Mouse (Mus musculus) cerebellum, adult 2 months (tissue): ENCODE data around the gene Acsm1. TPM values are rescaled to one million over a fixed set of nuclear protein-coding genes. Genes with fewer than 3 reads are reported as not detected.

ENCODE experiments used
- DNase-seq, 2 experiments: peaks; one replicate each; pipeline ENCODE4 v3.0.0; 2021
- H3K27ac ChIP-seq: fragments of 200-500 bp; 2 replicates; pipeline ENCODE4 v1.5.1; 2012; ENCODE audit warnings: low read length, control low read depth, inconsistent platforms; ENCODE audit not compliant: insufficient read depth
- H3K27me3 ChIP-seq: fragments of 200-500 bp; 2 replicates; pipeline ENCODE4 v1.6.1; 2012; ENCODE audit warnings: inconsistent platforms, mild to moderate bottlenecking, low read length, moderate library complexity; ENCODE audit not compliant: control insufficient read depth, insufficient read depth
- H3K4me1 ChIP-seq: fragments of 200-500 bp; 2 replicates; pipeline ENCODE4 v1.6.1; 2011; ENCODE audit warnings: low read length; ENCODE audit not compliant: control insufficient read depth, insufficient read depth
- H3K4me3 ChIP-seq: fragments of 200-500 bp; replicated peaks from 2 replicates; pipeline ENCODE3; 2011; ENCODE audit warnings: mild to moderate bottlenecking, low read depth, low read length, control low read depth; ENCODE audit not compliant: insufficient read depth
- CTCF ChIP-seq: fragments of 200-500 bp; IDR thresholded peaks from 2 replicates; pipeline ENCODE4 v1.5.1; 2011; ENCODE audit warnings: low read depth, mild to moderate bottlenecking, control low read depth, low read length, moderate library complexity, borderline replicate concordance; ENCODE audit not compliant: insufficient read depth
- POLR2A ChIP-seq: fragments of 200-500 bp; IDR thresholded peaks from 2 replicates; pipeline ENCODE4 v1.6.1; 2011; ENCODE audit warnings: low read length, control low read depth, borderline replicate concordance; ENCODE audit not compliant: insufficient read depth
- whole genome bisulfite sequencing: fragments of 180-500 bp; shearing (Covaris S2); methylation state at CpG from one replicate; pipeline ENCODE4 v1.1.7; 2018; 5-methylcytosine and 5-hydroxymethylcytosine counted together
- polyA plus RNA-seq: library from polyadenylated mRNA; depleted of rRNA; stranded (reverse); fragments of >200 nt; gene quantifications from 2 replicates; pipeline ENCODE4 v1.2.3, GENCODE M21; 2012

Gene Acsm1
- polyA plus RNA-seq, 1 experiment: not detected

GRCm38 (mm10) chr7:119618209-119618935 is 11.5 kb downstream of the Acsm1 start:
- no peak overlapping the region for H3K27ac ChIP-seq
- WGBS: 51% methylated on average over 4 of the region's 4 CpGs
- H3K27me3 ChIP-seq: no peaks in the 10 kb centered on the region
- TF ChIP-seq POLR2A: no peak
- no peak for TF ChIP-seq CTCF
- no peaks in the 10 kb centered on the region for H3K4me1 ChIP-seq
- no peak overlapping the region for H3K4me3 ChIP-seq
- DNase-seq: no peak

- Histone ChIP-seq H3K27ac (no peak overlapping the region), H3K4me3 (no peak overlapping the region), H3K27me3 (no peaks in the 10 kb centered on the region), H3K4me1 (no peaks in the 10 kb centered on the region)
- no peak for DNase-seq
- no peak for TF ChIP-seq CTCF
- TF ChIP-seq POLR2A: no peak
Measured at GRCm38 (mm10) chr7:119620157-119620556, 13.3 kb downstream of the Acsm1 start.

GRCm38 (mm10) chr7:119638773-119639172 is 31.9 kb downstream of the Acsm1 start:
- H3K27me3 ChIP-seq: no peaks in the 10 kb centered on the region; the same call in 1 of the 2 replicates
- H3K27ac ChIP-seq: no peak overlapping the region
- no peaks in the 10 kb centered on the region for H3K4me1 ChIP-seq
- no peak overlapping the region for H3K4me3 ChIP-seq
- TF ChIP-seq POLR2A (no peak), CTCF (no peak)
- DNase-seq: no peak

GRCm38 (mm10) chr7:119642307-119642706 is 35.5 kb downstream of the Acsm1 start:
- Histone ChIP-seq H3K27ac (no peak overlapping the region), H3K4me1 (no peaks in the 10 kb centered on the region), H3K27me3 (no peaks in the 10 kb centered on the region; the same call in 1 of the 2 replicates), H3K4me3 (no peak overlapping the region)
- TF ChIP-seq POLR2A (no peak), CTCF (no peak)
- DNase-seq: no peak
- WGBS: 70% methylated on average over 5 of the region's 5 CpGs

GRCm38 (mm10) chr7:119667893-119668292 is 61.1 kb downstream of the Acsm1 start:
- no peak for DNase-seq
- Histone ChIP-seq H3K27me3 (no peaks in the 10 kb centered on the region), H3K27ac (no peak overlapping the region), H3K4me1 (no peaks in the 10 kb centered on the region), H3K4me3 (no peak overlapping the region)
- TF ChIP-seq CTCF (no peak), POLR2A (no peak)
- 88% methylated on average over 3 of the region's 3 CpGs for WGBS

GRCm38 (mm10) chr7:119670395-119670794 is 63.6 kb downstream of the Acsm1 start:
- no peaks in the 10 kb centered on the region for H3K27me3 ChIP-seq
- no peak overlapping the region for H3K27ac ChIP-seq
- 72% methylated on average over 5 of the region's 5 CpGs for WGBS
- DNase-seq: no peak
- H3K4me1 ChIP-seq: no peaks in the 10 kb centered on the region
- TF ChIP-seq CTCF: no peak
- TF ChIP-seq POLR2A: no peak
- no peak overlapping the region for H3K4me3 ChIP-seq

GRCm38 (mm10) chr7:119670925-119671324 is 64.1 kb downstream of the Acsm1 start:
- DNase-seq: no peak
- Histone ChIP-seq H3K4me3 (no peak overlapping the region), H3K27ac (no peak overlapping the region), H3K4me1 (no peaks in the 10 kb centered on the region), H3K27me3 (no peaks in the 10 kb centered on the region)
- 42% methylated on average over 6 of the region's 6 CpGs for WGBS
- TF ChIP-seq POLR2A (no peak), CTCF (no peak)

GRCm38 (mm10) chr7:119673465-119673864 is 66.6 kb downstream of the Acsm1 start:
- WGBS: 14% methylated on average over 6 of the region's 6 CpGs
- peak; percentile 5 to 11 for DNase-seq
- Histone ChIP-seq H3K27me3 (no peaks in the 10 kb centered on the region), H3K27ac (no peak overlapping the region), H3K4me1 (no peaks in the 10 kb centered on the region), H3K4me3 (no peak overlapping the region)
- TF ChIP-seq POLR2A: no peak
- TF ChIP-seq CTCF: peak; percentile 69

GRCm38 (mm10) chr7:119680107-119680506 is 73.3 kb downstream of the Acsm1 start:
- H3K4me3 ChIP-seq: no peak overlapping the region
- no peak overlapping the region for H3K27ac ChIP-seq
- H3K27me3 ChIP-seq: no peaks in the 10 kb centered on the region
- TF ChIP-seq POLR2A: no peak
- no peak for TF ChIP-seq CTCF
- H3K4me1 ChIP-seq: no peaks in the 10 kb centered on the region
- no peak for DNase-seq
- 50% methylated on average over 8 of the region's 8 CpGs for WGBS
